ENCODE assay signal across 8 mouse cellular contexts in genomic region chr7:45182606-45183005, GRCm38 (mm10). TPM values are rescaled to one million over a fixed set of nuclear protein-coding genes. Genes with fewer than 3 reads are reported as not detected.
DNase-seq lines count a peak whose midpoint lies in the region; ATAC-seq and TF ChIP-seq lines count a peak whose summit lies in the region.

No protein-coding gene starts in this region.

- H3K4me1 ChIP-seq in kidney, postnatal 0 days (replicated peaks; ENCODE audit: insufficient read depth, low read length): peaks cover 5% of the 10 kb centered on the region; the same call in 1 of the 2 replicates
- peaks cover 24% of the 10 kb centered on the region for H3K4me1 ChIP-seq in neural tube, embryonic 13.5 days (replicated peaks)

- H3K4me3 ChIP-seq in left cerebral cortex, adult 2 months: peak overlapping the region; percentile 24
- H3K4me3 ChIP-seq in kidney, postnatal 0 days (replicated peaks; ENCODE audit: low read depth, low read length): 0 out of 2 replicates have a peak overlapping the region, but pooled peaks have one; percentile 13
- peak overlapping the region; percentile 33 for H3K4me3 ChIP-seq in neural tube, embryonic 13.5 days

- H3K4me2 ChIP-seq in kidney, postnatal 0 days (ENCODE audit: low read length): peak overlapping the region; percentile 52
- peak overlapping the region; percentile 53 for H3K4me2 ChIP-seq in neural tube, embryonic 13.5 days

- H3K9me3 ChIP-seq in kidney, postnatal 0 days (replicated peaks; ENCODE audit: low read length): no peaks in the 10 kb centered on the region
- H3K9me3 ChIP-seq in neural tube, embryonic 13.5 days: no peaks in the 10 kb centered on the region

- H3K9ac ChIP-seq in kidney, postnatal 0 days (ENCODE audit: low read depth, low read length): 0 out of 2 replicates have a peak overlapping the region, but pooled peaks have one; percentile 20
- peak overlapping the region; percentile 50 for H3K9ac ChIP-seq in neural tube, embryonic 13.5 days

- 0 out of 2 replicates have a peak, but pooled peaks have one; percentile 1 for ATAC-seq in erythroid progenitor cell, adult 5-6 weeks (replicated peaks; ENCODE audit: low FRiP score, poor library complexity, severe bottlenecking)
- peak; percentile 47; the same call in 1 of the 2 replicates for ATAC-seq in kidney, postnatal 0 days (replicated peaks; ENCODE audit: low FRiP score, low read depth)
- ATAC-seq in neural tube, embryonic 13.5 days (ENCODE audit: low read depth): no peak

- H3K27me3 ChIP-seq in kidney, postnatal 0 days (ENCODE audit: insufficient read depth, low read length): peaks cover 67% of the 10 kb centered on the region
- peaks cover 96% of the 10 kb centered on the region for H3K27me3 ChIP-seq in neural tube, embryonic 13.5 days

- DNase-seq in left cerebral cortex, adult 2 months (ENCODE audit: extremely low spot score in 1 of 2, low spot score in 2 of 2): no peak
- DNase-seq in left cerebral cortex, adult 8-10 months (ENCODE audit: low spot score in 2 of 2): no peak
- no peak for DNase-seq in kidney, postnatal 0 days (ENCODE audit: low spot score)
- no peak for DNase-seq in layer of hippocampus, adult 9-11 months
- DNase-seq in ovary, postnatal 36 days (ENCODE audit: low spot score): no peak
- DNase-seq in cerebellum, postnatal 36 days: no peak

- 6% methylated on average over 11 of the region's 11 CpGs for WGBS in kidney, postnatal 0 days
- 14% methylated on average over 11 of the region's 11 CpGs for WGBS in neural tube, embryonic 13.5 days

- peak overlapping the region; percentile 65 for H3K27ac ChIP-seq in left cerebral cortex, adult 2 months
- H3K27ac ChIP-seq in kidney, postnatal 0 days: no peak overlapping the region
- no peak overlapping the region for H3K27ac ChIP-seq in neural tube, embryonic 13.5 days (replicated peaks)

- no peaks in the 10 kb centered on the region for H3K36me3 ChIP-seq in kidney, postnatal 0 days (ENCODE audit: insufficient read depth, low read length)
- no peaks in the 10 kb centered on the region for H3K36me3 ChIP-seq in neural tube, embryonic 13.5 days

- TF ChIP-seq CTCF in left cerebral cortex, adult 2 months (IDR thresholded peaks at IDR 0.05): no peak
- no peak for TF ChIP-seq CTCF in kidney, postnatal 0 days (IDR thresholded peaks at IDR 0.05; ENCODE audit: low read depth)

- intact Hi-C loops in left cerebral cortex, adult 2 months (cut with DNase I): no loop called here

RNA-seq across cellular contexts. Expression of gene Pth2, which starts 1.8 kb away (rescaled TPM):
- total RNA-seq in left cerebral cortex, adult 2 months (2021): not detected
- under 1 TPM in 1 of 4 experiments, not detected in 3; 0.80 TPM for total RNA-seq in left cerebral cortex, adult 8-10 months (2022)
- not detected in 2 replicates for total RNA-seq in erythroid progenitor cell, adult 5-6 weeks (2015; ENCODE audit: low replicate concordance)
- total RNA-seq in erythroid progenitor cell, adult 5-6 weeks (2017; ENCODE audit: low replicate concordance): not detected in 2 replicates
- not detected in 2 replicates for polyA plus RNA-seq in kidney, postnatal 0 days (2015; fragmentation: Nextera tagmentation; extraction: Ambion mirVana)
- not detected in 2 replicates for polyA plus RNA-seq in neural tube, embryonic 13.5 days (2015; fragmentation: Nextera tagmentation; extraction: Ambion mirVana)

RNA-seq across cellular contexts. Expression of gene Gfy, which starts 3.2 kb away (rescaled TPM):
- total RNA-seq in left cerebral cortex, adult 2 months (2021): under 1 TPM in 1 of 2 experiments, not detected in 1; 0.29 TPM
- under 1 TPM in 1 of 4 experiments, not detected in 3; 0.34 TPM for total RNA-seq in left cerebral cortex, adult 8-10 months (2022)
- total RNA-seq in erythroid progenitor cell, adult 5-6 weeks (2015; ENCODE audit: low replicate concordance): not detected in 2 replicates
- not detected in 2 replicates for total RNA-seq in erythroid progenitor cell, adult 5-6 weeks (2017; ENCODE audit: low replicate concordance)
- not detected in 2 replicates for polyA plus RNA-seq in kidney, postnatal 0 days (2015; fragmentation: Nextera tagmentation; extraction: Ambion mirVana)
- not detected in 2 replicates for polyA plus RNA-seq in neural tube, embryonic 13.5 days (2015; fragmentation: Nextera tagmentation; extraction: Ambion mirVana)

RNA-seq across cellular contexts. Expression of gene Slc17a7, which starts 18.9 kb away (rescaled TPM):
- 1,000 to 10,000 TPM; 1,255 to 1,327 TPM for total RNA-seq in left cerebral cortex, adult 2 months (2021)
- 1,000 to 10,000 TPM; 1,001 to 1,087 (median 1,026) TPM for total RNA-seq in left cerebral cortex, adult 8-10 months (2022)
- total RNA-seq in erythroid progenitor cell, adult 5-6 weeks (2015; ENCODE audit: low replicate concordance): not detected in 2 replicates
- total RNA-seq in erythroid progenitor cell, adult 5-6 weeks (2017; ENCODE audit: low replicate concordance): not detected in 2 replicates
- polyA plus RNA-seq in kidney, postnatal 0 days (2015; fragmentation: Nextera tagmentation; extraction: Ambion mirVana): 0.17 TPM in 2 replicates
- 0.78 and 0.83 TPM in 2 replicates for polyA plus RNA-seq in neural tube, embryonic 13.5 days (2015; fragmentation: Nextera tagmentation; extraction: Ambion mirVana)

RNA-seq across cellular contexts. Expression of gene Ccdc155, which starts 22.1 kb away (rescaled TPM):
- total RNA-seq in left cerebral cortex, adult 2 months (2021): 1 to 10 TPM; 6.7 to 7.5 TPM
- total RNA-seq in left cerebral cortex, adult 8-10 months (2022): 1 to 10 TPM; 4.3 to 6.4 (median 5.4) TPM
- total RNA-seq in erythroid progenitor cell, adult 5-6 weeks (2015; ENCODE audit: low replicate concordance): not detected in 2 replicates
- total RNA-seq in erythroid progenitor cell, adult 5-6 weeks (2017; ENCODE audit: low replicate concordance): not detected in 2 replicates
- 0.36 and 0.43 TPM in 2 replicates for polyA plus RNA-seq in kidney, postnatal 0 days (2015; fragmentation: Nextera tagmentation; extraction: Ambion mirVana)
- 0.29 and 0.45 TPM in 2 replicates for polyA plus RNA-seq in neural tube, embryonic 13.5 days (2015; fragmentation: Nextera tagmentation; extraction: Ambion mirVana)

RNA-seq across cellular contexts. Expression of gene Aldh16a1, which starts 28.2 kb away (rescaled TPM):
- total RNA-seq in left cerebral cortex, adult 2 months (2021): 10 to 100 TPM; 15.9 to 23.1 TPM
- 10 to 100 TPM; 17.9 to 20.9 (median 19.8) TPM for total RNA-seq in left cerebral cortex, adult 8-10 months (2022)
- total RNA-seq in erythroid progenitor cell, adult 5-6 weeks (2015; ENCODE audit: low replicate concordance): 24.5 and 29.3 TPM in 2 replicates
- 12.4 and 14.1 TPM in 2 replicates for total RNA-seq in erythroid progenitor cell, adult 5-6 weeks (2017; ENCODE audit: low replicate concordance)
- 55.4 and 62.7 TPM in 2 replicates for polyA plus RNA-seq in kidney, postnatal 0 days (2015; fragmentation: Nextera tagmentation; extraction: Ambion mirVana)
- 19.0 and 19.6 TPM in 2 replicates for polyA plus RNA-seq in neural tube, embryonic 13.5 days (2015; fragmentation: Nextera tagmentation; extraction: Ambion mirVana)

Comparison
In these comparisons a context has a peak if more than half of its experiments do, and no peak if none do; other contexts are left out.
1. RNA of gene Slc17a7, which starts 18.9 kb away (total RNA-seq): 1,255 to 1,327 TPM in left cerebral cortex, adult 2 months and 1,001 to 1,087 TPM in left cerebral cortex, adult 8-10 months; not detected in erythroid progenitor cell, adult 5-6 weeks; every median in the first group is over 1,000 times any median in the second.
2. Peak in every context shown above with its lines, with median percentiles within 50 percentile points of each other: H3K4me3 ChIP-seq.